Mouse (Mus musculus) urinary bladder, adult 18-20 months (tissue): ENCODE measurements around the gene Rbm20.

Experiments
- DNase-seq, 2 experiments: peaks; one replicate each; pipeline ENCODE4 v3.0.0; 2022; ENCODE audit warnings: low spot score in 2 of 2, mixed read lengths in 2 of 2

Rbm20 gene

DNA sequence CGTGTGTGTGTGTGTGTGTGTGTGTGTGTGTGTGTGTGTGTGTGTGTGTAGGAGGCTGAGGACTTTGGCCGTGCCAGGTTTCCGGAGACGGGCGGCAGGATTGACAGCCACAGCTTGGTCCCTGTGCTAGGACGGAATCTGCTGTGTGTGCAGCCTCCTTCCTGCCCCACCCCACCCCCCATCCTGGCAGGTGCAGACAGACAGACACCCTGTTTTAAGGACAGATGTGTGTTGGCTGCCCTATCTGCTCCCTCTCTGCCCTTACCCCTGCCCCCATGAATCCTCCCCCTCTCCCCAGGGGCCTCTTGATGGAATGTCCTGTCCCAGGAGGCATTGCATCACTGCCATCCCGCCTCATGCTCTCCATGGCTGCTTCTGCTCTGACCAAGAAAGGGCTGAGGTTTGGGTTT is 77.3 kb downstream of the Rbm20 start:
- DNase-seq = no peak

DNA sequence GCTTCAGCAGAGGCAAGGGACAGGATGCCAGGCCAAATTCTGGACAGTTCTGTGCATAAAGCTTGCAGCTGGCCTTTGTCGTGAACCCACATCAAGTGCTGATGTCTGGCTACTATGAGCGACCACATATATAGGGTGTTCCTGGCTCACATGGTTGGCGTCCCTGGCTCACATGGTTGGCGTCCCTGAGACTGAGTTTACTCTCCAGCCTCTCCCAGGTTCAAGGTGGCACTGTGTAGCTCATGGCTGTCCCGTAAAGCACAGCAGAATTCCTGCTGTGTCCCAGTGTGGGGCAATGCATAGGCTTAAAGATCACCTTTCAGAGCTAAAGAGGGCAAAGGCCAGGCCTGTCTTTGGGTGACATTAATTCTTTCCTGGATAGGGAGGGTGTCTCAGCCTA is 78.2 kb downstream of the Rbm20 start:
- no peak for DNase-seq

DNA sequence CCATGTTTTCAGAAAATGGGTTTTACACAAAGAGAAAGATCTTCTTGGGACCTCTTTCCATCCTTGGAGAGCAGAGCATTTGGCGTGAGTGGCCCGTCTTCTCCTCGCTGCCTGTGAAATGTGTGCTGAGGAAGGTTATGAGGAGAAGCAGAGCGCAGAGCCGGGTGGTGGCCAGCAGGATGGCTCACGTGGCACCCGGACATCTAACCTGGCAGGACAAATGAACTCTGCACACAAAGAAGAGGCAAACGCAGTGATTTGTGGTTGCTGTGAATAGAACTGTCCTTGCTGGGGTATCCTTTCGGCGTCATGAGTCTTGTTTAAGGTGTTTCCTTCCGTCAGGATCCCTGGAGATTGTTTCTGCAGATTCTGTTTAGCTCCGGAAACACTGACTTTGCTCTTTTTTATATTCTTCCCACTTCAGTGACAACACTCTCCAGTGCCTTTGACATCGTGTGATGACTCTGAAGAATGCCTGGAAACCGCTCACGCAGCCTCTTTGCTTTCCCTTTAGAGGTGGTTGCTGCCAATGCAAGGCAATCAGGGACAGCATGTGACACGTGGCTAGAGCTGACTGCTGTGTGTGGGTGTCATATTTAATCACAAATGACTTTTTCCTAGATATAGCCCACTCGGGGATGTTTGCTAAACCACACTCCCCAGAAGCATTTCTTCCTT is 80.5 kb downstream of the Rbm20 start:
- no peak for DNase-seq

DNA sequence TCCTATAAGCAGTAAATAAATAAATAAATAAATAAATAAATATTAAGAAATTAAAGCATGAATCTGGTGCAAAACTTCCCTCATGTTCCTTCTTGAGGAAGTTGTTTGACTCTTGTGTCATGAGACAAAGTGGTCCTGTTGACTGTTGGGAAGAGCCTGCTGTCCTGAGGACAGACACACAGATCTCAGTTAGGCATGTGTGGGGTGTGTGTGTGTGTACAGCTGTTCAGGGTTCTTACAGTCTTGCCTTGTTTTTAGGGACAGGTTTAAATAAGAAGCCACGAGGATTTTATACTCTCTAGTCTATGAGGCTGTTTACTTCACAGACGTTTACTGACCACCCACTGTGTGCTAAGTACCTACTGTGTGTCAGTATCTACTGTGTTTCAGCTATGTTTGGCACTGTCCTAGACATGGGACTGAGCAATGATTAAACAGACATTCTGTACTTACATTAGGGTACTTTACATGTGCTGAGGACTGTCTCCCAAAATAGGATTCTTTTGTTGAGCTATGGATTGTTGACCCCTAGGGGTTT is 81.8 kb downstream of the Rbm20 start:
- DNase-seq = no peak

DNA sequence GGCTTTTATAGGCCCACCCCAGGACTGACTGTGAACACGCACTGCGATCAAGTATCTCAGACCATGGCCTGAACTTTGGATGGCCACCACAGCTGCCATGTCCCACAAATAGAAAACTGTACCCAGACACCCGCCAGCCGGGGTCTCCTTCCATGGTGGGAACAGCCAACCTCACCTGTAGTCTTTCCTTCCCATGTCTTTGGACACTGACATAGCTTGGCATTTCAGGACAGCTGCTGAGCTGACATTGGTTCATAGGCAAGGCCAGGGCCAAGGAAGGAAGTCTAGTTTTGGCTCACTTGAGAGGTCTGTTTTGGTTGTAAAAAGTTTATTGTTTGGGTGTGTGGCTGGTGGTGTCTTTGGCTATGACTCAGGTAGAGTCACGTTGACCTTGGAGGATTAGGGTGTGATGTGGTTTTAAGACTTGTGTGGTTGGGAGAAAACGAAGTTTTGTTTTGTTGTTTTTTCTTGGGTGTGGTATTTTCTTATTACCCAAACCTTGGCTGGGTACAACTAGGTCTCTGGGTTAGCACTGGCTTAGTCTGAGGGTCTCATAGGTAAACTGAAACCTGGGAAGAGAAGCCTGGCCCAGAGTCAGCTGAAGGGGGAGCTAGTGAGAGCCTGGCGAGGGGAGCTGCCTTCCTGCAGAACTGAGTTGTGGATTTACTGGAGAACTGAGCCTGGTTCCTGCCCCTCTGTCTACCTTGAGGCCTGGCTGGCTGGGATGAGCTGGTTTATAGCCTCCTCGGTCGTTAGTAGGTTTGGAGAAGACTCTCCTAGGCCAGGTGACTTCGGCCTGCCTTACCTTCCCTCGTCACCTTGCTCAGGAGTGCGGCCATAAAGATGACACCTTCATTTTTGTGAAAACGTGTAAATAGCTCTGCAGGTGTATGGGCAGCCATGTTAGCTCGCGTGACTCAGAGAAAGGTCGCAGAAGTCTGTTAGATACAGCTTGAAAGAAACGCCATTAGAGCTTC is 83.3 kb downstream of the Rbm20 start:
- DNase-seq = no peak

DNA sequence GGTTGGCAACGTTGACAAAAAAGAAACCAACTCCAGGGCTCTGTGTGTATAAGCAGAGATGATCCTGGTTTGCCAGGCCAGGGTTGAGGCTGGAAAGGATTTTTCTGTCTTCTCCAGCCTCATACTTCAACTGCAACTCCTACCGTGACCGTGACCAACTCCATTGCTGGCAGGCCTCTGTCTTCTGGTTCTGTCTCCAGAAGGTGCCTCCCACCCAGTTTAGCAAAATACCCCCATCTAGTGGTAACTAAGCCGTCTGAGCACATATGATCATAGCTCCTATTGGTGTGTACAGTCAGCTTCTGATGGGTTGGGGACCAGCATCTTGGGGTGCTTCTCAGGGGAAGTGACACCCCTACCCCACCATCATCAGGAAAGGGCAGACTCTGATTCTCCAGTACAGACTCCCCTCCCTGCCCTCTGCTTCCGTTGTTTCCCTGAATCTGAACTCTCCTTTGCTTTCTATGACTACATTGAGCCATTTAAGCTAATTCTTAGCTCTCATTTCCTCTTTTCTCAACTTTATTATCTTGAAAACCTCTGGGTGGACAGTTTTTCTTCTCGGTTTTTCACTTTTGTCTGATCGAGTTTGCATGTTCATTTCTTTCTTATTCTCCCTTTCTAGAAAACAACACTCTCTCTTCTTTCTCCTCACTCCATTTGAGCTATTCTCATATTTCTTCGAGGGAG is 85.8 kb downstream of the Rbm20 start:
- no peak for DNase-seq

DNA sequence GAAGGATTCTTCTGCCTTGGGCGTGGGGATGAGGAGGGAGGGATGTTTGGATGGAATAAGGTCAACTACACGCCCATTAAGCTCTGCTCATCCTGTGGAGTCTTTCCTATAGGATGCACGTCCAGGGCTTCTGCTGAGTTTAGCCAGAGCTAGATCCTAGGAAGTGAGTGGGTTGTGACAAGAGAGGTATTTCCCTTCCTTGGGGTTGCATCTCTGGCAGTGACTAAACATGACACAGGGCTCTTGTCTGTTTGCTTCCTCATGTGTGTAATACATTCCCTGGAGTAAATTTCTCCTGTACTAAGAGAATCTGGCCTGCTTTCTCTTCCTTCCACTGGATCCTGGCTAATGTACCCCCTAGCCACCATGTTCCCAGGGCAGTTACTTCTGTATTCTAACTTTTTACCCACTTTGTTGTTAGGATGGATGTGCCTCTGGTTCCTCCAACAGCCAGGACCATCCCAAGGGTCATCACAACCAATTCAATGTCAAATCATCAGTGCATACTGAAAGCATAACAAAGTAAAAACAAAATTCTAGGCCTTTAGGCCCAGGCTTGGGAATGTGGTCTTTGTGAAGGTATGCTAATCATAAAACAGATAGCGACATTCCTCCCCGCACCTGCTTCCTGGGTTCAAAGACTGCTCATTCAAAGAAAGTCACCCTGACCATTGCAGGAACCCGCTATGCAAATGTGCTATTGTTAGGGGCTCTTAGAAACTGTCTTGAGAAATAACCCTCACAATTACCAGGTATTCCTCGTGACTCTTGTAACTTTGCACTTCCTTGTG is 87.8 kb downstream of the Rbm20 start:
- DNase-seq = no peak

DNA sequence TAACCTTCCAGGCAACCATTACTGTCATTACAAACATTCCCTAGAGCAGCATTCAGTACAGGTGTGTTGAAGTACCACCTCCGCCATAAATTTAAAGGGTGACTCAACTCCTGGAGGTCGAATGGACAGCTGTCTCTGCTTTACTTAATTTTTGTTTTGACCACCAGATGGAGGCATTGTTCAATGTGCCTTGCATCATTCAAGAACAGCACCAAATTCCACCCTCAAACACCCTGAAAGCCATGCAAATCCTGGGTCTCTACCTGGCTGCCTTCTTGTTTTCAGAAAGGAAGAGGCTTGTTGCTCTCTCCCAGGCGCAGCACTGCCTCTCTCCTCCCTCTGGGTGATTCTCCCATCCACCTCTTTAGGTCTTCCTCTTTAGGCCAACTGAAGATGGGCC is 91.4 kb downstream of the Rbm20 start:
- DNase-seq = no peak

DNA sequence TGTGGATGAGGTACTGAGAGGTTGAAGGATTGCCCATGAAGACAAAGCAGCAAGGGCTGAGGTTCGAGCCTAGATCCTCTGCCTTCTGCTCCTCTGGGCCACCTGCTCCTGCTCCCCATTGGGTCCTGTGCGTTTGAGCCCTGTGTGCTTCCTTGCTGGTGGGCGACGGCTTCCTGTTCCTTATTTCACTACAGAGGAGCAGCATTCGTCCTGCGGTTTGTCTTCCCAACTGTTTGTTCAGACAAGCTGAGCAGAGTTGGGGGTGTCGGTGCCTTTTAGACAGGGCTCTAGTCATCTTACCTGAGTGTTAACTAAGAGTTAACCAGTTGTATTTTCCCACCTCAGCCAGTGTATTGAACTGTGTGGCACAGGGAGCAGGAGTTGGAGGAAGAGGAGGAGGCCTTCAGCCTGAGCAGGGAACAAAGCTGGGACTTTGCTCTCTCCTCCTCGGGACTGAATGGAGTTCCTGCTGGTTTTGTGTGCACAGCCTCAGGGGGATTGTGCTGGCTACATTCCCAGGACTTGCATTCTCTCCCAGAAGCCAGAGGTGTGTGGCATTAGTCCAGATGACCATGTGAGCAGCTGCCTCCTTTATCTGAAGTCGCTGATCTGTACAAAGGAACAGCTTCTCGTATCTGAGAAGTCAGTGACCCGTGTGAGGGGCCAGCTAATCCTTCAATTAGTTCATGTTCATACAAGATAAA is 97.0 kb downstream of the Rbm20 start:
- DNase-seq = peak in 1 of 2 experiments; percentile 32

DNA sequence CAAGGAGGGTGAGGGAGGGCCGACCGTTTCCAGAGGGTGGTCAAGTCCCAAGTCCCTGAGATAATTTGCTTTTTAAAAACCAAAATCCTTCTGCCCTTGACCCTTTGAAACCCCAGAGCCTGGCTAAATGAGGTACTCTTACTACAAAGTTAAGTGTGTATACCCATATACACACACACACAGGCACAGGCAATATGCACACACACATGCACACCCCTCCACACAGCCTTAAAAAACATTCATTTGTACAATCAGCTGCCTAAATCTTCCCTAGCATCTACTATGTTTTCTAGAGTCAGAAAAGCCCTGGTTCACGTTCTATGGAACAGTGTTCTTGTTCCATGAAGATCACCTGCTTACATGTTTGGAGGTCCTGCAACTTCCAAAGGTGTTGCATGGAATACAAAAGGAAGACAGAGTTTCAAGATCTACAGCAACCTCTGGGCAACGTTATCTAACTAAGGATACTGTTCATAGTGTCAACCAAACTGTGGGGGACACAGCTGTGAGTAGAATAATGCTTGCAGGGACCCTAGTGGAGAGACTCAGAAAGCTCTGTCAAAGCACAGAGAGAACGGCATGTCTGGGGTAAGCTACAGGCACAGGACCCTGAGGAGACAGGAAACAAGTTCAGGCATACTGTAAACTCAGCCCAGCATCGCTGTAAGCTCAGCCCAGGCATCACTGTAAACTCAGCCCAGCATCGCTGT is 97.7 kb downstream of the Rbm20 start:
- no peak for DNase-seq

DNA sequence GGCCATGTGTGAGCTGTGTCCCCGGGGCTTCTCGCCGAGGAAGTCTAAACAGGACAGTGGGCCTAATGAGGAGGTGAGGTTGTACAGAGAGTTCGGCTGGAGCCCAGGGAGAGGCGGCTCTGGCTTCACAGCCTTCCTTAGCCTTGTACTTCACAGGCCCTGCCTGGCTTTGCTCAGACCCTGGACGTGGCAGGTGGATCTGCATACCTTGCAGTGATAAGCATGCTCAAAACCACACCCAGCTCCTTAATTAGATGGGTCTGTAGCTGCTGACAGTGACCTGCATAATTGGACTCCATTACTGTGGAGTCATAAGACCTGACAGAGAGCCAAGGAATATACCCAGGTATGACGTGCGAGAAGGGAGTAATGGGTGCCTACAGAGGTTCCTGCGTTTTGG is 102.3 kb downstream of the Rbm20 start:
- DNase-seq = no peak

DNA sequence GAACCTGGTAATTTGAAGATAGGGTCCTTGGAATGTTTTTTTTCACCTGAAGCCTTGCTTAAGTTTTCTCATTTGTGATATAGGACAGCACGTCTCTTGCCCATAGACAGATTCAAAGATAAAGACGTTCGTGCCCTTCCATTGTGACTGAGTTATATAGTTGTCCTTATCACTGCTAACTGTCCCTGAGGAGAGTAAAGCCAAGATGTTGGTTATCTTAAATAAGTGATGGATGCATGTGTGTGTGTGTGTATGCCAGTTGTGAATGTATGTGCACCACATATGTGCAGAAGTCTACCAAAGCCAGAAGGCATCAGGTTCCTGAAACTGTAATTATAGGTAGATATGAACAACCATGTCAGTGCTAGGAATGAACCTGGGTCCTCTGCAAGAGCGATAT is 102.7 kb downstream of the Rbm20 start:
- no peak for DNase-seq

DNA sequence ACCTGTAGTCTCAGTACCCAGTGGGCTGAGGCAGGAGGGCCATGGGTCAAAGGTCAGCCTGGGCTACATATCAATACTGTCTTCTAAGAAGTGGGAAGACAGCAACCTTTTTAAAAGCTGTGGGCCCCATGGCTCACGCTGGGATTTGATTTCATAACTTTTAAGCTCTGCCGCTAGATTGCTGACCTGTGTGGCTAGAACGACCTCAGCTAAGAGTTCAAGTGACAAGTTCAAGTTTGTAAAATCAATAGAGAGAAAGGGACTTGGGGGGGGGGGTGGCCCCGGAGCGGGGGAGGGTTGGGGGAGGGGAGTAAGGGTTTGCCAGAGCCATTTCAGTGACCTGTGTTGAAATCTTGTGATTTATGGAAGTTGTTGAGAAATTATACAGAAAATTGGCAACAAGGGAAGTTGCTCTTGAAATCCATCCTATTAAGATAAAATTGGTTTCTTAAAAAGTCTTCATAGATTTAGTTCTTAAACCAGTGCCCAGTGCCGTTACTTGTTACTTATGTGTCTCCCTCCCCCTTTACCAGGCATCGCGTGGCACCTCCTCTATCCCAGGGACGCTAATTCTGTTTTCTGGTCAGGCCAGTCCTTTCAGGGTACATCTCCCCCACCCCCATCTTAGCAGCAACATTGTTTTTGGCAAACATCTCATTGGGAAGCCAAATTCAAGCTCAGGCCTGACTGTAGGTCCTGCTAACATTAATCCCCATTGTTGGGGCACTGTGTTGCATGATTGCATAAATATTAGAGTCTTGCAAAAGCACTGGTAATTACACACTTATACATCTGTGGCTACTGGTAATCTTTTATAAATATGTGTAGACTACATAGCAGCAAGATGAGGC is 103.9 kb downstream of the Rbm20 start:
- peak in 1 of 2 experiments; percentile 42 for DNase-seq

DNA sequence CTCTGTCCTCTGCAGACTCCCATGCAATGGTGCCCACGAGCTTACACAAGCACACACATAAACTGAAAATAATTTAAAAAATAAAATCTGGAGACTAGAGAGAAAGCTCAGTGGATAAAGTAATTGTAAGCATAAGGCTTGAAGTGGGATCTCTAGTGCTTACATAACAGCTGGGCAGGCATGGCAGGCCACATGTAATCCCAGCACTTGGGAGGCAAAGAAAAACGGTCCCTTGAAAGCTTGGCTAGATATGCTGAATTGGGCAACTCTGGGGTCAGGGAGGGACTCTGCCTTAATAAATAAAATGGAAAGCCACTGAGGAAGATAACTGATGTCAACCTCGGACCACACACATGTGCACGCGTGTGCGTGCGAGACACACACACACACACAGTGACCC is 104.7 kb downstream of the Rbm20 start:
- no peak for DNase-seq

DNA sequence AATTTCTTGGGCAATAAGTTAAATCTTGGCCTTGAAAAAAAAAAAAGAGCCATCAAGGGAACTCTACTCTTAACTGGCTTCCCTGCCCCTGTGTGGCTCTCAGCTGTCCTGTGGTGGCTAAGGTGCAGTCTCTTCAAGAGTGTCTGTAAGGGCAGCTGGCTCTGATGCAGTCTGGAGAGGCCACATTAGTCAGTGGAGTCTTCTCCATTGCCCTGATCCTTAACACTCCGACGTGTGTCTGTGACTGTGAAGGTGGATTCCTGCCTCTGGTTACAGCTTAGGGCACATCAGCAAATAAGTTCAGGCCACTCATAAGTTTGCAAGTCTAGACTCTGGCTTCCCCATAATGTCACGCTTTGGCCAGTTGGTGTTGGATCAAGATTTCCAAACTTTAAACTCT is 108.2 kb downstream of the Rbm20 start:
- DNase-seq = no peak

DNA sequence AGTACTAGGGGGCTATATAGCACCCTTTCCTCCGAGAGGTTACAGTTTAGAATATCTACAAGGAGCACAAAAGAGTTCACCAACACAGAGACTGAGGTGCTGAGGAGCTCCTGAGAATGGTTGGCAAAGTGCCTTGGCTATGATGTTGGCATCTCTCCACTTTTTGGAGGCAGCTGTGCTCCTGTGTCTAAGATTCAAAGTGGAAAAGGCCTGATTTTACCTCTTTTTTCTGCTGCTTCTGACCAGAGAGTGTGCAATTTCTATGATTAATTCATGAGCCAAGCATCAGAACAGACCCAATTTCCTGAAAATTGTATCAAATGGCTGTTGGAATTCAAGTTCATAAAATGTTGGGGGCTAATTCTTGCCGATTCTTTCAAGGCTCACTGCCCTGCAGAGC is 109.1 kb downstream of the Rbm20 start:
- DNase-seq = no peak

DNA sequence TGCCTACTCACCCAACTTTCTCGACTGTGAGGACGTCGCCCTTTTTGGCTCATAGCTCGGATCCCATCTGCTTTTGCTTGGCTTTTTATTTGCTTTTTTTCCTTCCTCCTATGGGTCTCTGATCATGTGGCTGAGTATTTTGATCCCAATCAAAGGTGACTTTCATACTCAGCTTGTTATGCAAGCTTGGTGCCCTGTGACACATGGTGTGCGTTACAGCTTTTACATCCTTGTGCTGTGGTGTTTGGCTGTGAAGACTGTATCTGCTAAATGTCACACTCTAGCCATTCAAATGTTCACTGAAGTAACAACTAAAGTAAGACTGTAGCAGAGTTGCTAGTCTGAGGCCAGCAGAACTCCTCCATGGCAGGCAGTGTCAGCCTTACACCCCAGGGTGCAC is 109.7 kb downstream of the Rbm20 start:
- no peak for DNase-seq

DNA sequence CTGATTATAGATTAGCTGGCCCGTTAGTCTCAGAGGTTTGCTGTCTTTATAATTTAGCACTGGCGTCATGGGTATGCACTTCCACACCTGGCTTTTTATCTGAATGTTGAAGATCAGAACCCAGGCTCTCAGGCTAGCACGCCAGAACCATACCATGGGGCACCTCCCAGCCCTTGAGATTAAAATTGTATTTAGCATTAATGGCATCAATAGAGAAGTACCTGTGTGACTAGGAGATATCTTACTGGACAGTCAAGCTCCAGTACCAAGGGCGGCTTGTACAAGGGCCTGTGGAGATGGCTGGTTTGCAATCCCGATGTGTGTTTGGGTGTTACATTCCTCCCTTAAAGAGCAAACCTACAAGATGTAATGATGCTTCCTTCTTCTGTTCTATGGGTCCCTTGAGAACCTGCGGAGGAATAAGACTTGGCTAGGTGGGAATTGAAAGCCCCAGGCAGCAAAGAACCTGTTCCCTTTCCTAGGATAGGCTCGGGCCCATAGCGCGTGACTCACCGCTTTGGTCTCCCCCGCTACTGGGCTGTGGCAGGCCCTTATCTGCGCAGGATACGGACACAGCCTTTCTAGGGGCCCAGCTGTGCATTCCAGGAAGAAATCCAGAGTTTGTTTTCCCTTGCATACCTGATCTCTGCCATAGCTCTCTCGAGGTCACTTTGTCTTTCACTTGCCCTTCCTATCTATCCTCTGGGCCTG is 111.7 kb downstream of the Rbm20 start:
- DNase-seq = no peak

DNA sequence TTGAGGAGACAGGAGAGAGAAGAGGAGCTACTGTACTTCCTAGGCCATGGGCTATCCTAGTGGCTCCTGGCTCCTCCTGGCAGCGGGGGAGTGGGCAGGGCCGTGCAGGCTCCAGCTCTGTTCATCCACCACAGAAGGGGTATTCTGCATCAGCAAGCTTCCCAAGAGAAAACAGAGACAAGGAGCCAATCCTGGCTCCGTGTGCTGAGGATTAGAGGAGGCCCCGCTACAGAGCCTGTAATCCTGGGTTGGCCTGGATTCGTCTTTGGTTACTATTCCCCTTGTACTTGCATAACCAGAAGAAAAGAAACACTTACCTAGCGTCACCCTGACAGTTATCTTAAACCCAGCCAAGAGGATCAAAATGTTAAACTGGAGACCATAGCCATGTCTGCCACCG is 112.5 kb downstream of the Rbm20 start:
- DNase-seq = no peak
